Mouse (Mus musculus) C2C12 (cell line): ENCODE measurements around the gene Izumo1.

Experiments
- CTCF ChIP-seq: IDR thresholded peaks from one replicate; pipeline ENCODE4 v1.5.1; 2011; ENCODE audit not compliant: control insufficient read depth, insufficient read depth, insufficient read length
- MYOD1 ChIP-seq: IDR thresholded peaks from one replicate; pipeline ENCODE4 v1.6.1; 2011; ENCODE audit warnings: low read depth; ENCODE audit not compliant: control insufficient read depth, insufficient read length

DNA sequence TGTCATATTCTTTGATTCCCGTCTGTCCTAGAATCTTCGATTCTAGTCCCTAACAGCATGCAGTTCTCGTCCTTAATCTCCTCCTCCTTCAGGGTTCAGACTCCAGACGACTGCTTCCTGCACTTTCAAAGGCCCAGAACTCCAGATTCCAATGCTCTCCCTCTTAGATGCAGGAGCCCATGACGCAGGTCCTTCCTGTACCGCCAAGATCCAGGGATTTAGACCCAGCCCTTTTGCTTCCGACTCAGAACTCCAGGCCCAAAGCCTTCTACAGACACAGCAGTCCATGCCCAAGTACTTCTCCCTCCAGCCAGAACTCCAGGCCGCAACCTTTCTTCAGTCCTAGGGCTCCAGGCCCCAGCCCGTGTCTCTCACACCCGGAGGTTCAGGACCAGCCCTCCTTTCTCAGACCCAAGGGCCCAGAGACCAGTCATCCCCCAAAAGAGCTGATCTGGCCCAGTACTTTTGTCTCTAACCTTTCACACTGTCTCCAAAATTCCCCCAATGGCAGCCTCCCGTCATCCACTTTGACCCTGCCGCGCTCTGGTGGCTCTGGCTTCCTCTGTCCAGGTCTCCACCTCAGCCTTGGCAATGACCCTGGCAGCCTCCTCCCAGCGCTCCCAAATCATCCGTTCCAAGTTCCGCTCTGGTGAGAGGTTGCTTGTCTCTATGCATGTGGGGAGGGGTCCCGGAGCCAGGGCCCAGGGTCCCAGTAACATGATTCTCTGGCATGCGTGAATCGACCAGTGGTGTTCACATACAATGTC, 18.8 kb downstream of the Izumo1 start:
- TF ChIP-seq CTCF (no peak), MYOD1 (no peak)
